Mouse (Mus musculus): Measurements from ENCODE around the gene Tubg2.

DNA sequence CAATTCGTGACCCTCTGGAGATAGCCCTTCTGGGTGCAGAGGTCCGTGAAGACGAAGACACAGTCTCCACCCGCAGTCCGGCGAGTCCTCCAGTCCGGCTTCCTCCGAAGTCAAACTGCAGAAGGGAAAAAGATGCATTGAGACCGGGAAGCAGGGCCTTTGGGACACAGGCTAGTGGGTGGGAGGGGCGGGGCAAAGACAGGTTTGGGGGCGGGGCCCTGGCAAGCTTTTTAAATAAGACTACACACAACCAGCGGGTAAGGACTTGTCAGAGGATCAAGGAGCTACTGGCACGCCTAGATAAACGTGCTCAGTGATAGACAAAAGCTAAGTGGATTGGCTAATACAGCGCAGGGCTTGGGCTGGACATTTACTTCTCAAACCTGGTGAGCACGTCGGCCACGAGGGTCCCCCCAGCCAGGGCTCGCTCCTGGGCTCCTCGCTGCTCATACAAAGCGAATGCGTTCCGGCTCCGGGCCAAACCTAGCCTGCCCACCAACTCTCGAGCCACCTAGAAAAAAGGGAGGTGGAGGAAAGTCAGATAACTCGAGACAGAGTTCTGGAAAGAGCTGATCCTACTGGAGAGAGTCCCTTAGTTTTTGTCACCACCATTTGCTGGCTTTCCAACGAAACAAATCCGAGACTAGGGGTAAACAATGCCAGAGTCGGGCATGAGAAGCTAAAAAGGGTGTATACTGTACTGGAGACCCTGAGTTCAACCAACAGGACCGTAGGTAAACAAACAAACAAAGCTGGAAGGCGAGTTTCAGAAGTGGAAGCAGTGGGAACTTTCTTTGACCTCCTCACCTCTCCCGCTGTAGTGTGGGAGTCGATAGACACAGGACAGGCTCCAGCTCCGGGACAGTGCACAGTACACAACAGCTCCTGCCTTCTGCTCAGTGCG, 9.2 kb downstream of the Tubg2 start:
- no peak for TF ChIP-seq MYC (IDR thresholded peaks at IDR 0.05; ENCODE audit: low read depth, low read length)
- no peak for TF ChIP-seq MAFK (IDR thresholded peaks at IDR 0.05; ENCODE audit: insufficient replicate concordance, low read length)
- TF ChIP-seq MAX (IDR thresholded peaks at IDR 0.05; ENCODE audit: low read length): no peak
- no peak for TF ChIP-seq E2F4 (IDR thresholded peaks at IDR 0.05; ENCODE audit: insufficient replicate concordance, low read depth, low read length)
- TF ChIP-seq ETS1 (conservative IDR thresholded peaks at IDR 0.05; ENCODE audit: low read depth, low read length): no peak
- no peak for TF ChIP-seq CTCF (conservative IDR thresholded peaks at IDR 0.05 in 1 of 2, IDR thresholded peaks at IDR 0.05 in 1 of 2; ENCODE audit: low read depth in 2 of 2, low read length in 2 of 2)
- no peak for TF ChIP-seq MXI1 (IDR thresholded peaks at IDR 0.05; ENCODE audit: low read depth, low read length)
- no peak for TF ChIP-seq SIN3A (IDR thresholded peaks at IDR 0.05; ENCODE audit: low read length)
- TF ChIP-seq RAD21 (IDR thresholded peaks at IDR 0.05; ENCODE audit: low read depth, low read length): no peak
- TF ChIP-seq POLR2A (IDR thresholded peaks at IDR 0.05; ENCODE audit: low read depth, low read length): no peak
- no peak for TF ChIP-seq ZMIZ1 (IDR thresholded peaks at IDR 0.05; ENCODE audit: low read depth, low read length)

Measured in CH12.LX (cell line).